Mouse (Mus musculus) liver, adult 2 months (tissue): ENCODE data around the gene Ankrd23.

Source experiments
- CTCF ChIP-seq: fragments of 200-500 bp; IDR thresholded peaks from 2 replicates; pipeline ENCODE4 v1.5.1; 2011; ENCODE audit warnings: low read depth, low read length, control low read depth
- POLR2A ChIP-seq: fragments of 200-500 bp; IDR thresholded peaks from 2 replicates; pipeline ENCODE4 v1.6.1; 2011; ENCODE audit warnings: low read length, control low read depth; ENCODE audit not compliant: insufficient read depth; ENCODE audit errors: extremely low read depth

DNA sequence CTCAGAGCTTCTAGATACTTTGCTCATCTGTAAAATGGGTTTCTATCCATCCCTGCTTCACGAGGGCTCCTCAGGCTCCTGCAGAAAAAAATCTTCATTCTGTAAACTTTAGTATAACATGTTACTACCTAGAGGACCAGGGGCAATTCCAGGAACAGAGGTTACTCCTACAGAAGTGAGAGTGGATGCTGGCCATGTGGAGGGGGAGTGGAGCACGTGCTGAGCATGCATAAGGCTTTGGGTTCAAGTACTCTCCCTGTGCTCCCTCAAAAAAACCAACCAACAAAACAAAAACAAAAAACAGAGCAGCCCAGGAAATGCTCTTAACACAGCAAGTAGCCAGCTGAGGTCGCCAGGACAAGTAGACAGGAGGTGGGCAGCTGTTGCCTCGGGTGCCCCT lies 26.9 kb upstream of the Ankrd23 start:
- TF ChIP-seq CTCF, result no peak
- no peak for TF ChIP-seq POLR2A
